Mouse (Mus musculus) kidney, adult 2 months (tissue): Measurements from ENCODE around the gene Gpr88. TPM values are rescaled to one million over a fixed set of nuclear protein-coding genes. Genes with fewer than 3 reads are reported as not detected.

Source experiments
- DNase-seq: peaks from one replicate; pipeline ENCODE4 v3.0.0; 2021
- H3K27ac ChIP-seq: fragments of 200-500 bp; 2 replicates; pipeline ENCODE4 v1.5.1; 2012; ENCODE audit warnings: low read depth, low read length, control low read depth, inconsistent platforms; ENCODE audit not compliant: insufficient read depth
- H3K27me3 ChIP-seq: fragments of 200-500 bp; replicated peaks from 2 replicates; pipeline ENCODE4 v1.6.1; 2012; ENCODE audit warnings: mild to moderate bottlenecking, moderate library complexity, low read length, inconsistent platforms; ENCODE audit not compliant: control insufficient read depth, insufficient read depth
- H3K36me3 ChIP-seq: fragments of 200-500 bp; 2 replicates; pipeline ENCODE4 v1.6.1; 2012; ENCODE audit warnings: mild to moderate bottlenecking, moderate library complexity, low read length, inconsistent platforms; ENCODE audit not compliant: control insufficient read depth, insufficient read depth
- H3K4me1 ChIP-seq: fragments of 200-500 bp; 2 replicates; pipeline ENCODE4 v1.6.1; 2011; ENCODE audit warnings: low read length; ENCODE audit not compliant: control insufficient read depth, insufficient read depth
- H3K4me3 ChIP-seq: fragments of 200-500 bp; 2 replicates; pipeline ENCODE4 v1.5.1; 2011; ENCODE audit warnings: mild to moderate bottlenecking, low read depth, low read length, control low read depth; ENCODE audit not compliant: insufficient read depth
- CTCF ChIP-seq: fragments of 200-500 bp; conservative IDR thresholded peaks from 2 replicates; pipeline ENCODE4 v1.5.1; 2011; ENCODE audit warnings: low read depth, mild to moderate bottlenecking, control low read depth, low read length, moderate library complexity, mixed read lengths; ENCODE audit not compliant: insufficient read depth, insufficient read length
- POLR2A ChIP-seq: fragments of 200-500 bp; IDR thresholded peaks from one replicate; pipeline ENCODE4 v1.6.1; 2011; ENCODE audit warnings: low read depth, low read length, control low read depth
- WGBS: fragments of 180-500 bp; shearing (Covaris S2); methylation state at CpG from one replicate; pipeline ENCODE4 v1.1.7; 2018; 5-methylcytosine and 5-hydroxymethylcytosine counted together
- polyA plus RNA-seq: library from polyadenylated mRNA; depleted of rRNA; stranded (reverse); fragments of >200 nt; gene quantifications from 2 replicates; pipeline ENCODE4 v1.2.3, GENCODE M21; 2012

Gene Gpr88
- polyA plus RNA-seq, 1 experiment = 0.39 TPM

GRCm38 (mm10) chr3:116263977-116264376 lies 10.7 kb upstream of the Gpr88 start:
- no peaks in the 10 kb centered on the region for H3K36me3 ChIP-seq
- H3K27ac ChIP-seq = no peak overlapping the region
- WGBS = 96% methylated on average over 1 of the region's 1 CpGs
- DNase-seq = peak; percentile 10
- H3K27me3 ChIP-seq = no peaks in the 10 kb centered on the region
- TF ChIP-seq CTCF (no peak), POLR2A (no peak)
- no peak overlapping the region for H3K4me3 ChIP-seq
- H3K4me1 ChIP-seq = no peaks in the 10 kb centered on the region

- DNase-seq = peak; percentile 21
- Histone ChIP-seq H3K4me3 (no peak overlapping the region), H3K4me1 (no peaks in the 10 kb centered on the region), H3K27me3 (no peaks in the 10 kb centered on the region), H3K36me3 (no peaks in the 10 kb centered on the region), H3K27ac (no peak overlapping the region)
- WGBS = 81% methylated on average over 5 of the region's 5 CpGs
- no peak for TF ChIP-seq CTCF
- no peak for TF ChIP-seq POLR2A
Measured at GRCm38 (mm10) chr3:116263061-116263460, 9.8 kb upstream of the Gpr88 start.

GRCm38 (mm10) chr3:116256104-116256503 lies 2.8 kb upstream of the Gpr88 start:
- Histone ChIP-seq H3K27me3 (0 out of 2 replicates have a peak, but pooled peaks cover 5% of the 10 kb centered on the region), H3K36me3 (no peaks in the 10 kb centered on the region), H3K4me1 (no peaks in the 10 kb centered on the region), H3K27ac (no peak overlapping the region), H3K4me3 (no peak overlapping the region)
- 19% methylated on average over 5 of the region's 5 CpGs for WGBS
- DNase-seq = no peak
- TF ChIP-seq CTCF = no peak
- TF ChIP-seq POLR2A = no peak

- DNase-seq = no peak
- H3K4me3 ChIP-seq = peak overlapping the region; percentile 46
- TF ChIP-seq POLR2A (no peak), CTCF (0 out of 2 replicates have a peak, but pooled peaks have one; percentile 7)
- no peak overlapping the region for H3K27ac ChIP-seq
- WGBS = 1% methylated on average over 48 of the region's 48 CpGs
- H3K4me1 ChIP-seq = no peaks in the 10 kb centered on the region
- 0 out of 2 replicates have a peak, but pooled peaks cover 5% of the 10 kb centered on the region for H3K27me3 ChIP-seq
- H3K36me3 ChIP-seq = no peaks in the 10 kb centered on the region
Measured at GRCm38 (mm10) chr3:116252255-116253040, 855 bp downstream of the Gpr88 start.

- 1% methylated on average over 86 of the region's 86 CpGs for WGBS
- H3K27me3 ChIP-seq = 0 out of 2 replicates have a peak, but pooled peaks cover 5% of the 10 kb centered on the region
- H3K4me3 ChIP-seq = peak overlapping the region; percentile 46
- H3K27ac ChIP-seq = no peak overlapping the region
- TF ChIP-seq CTCF = no peak
- no peak for TF ChIP-seq POLR2A
- DNase-seq = peak; percentile 25
- no peaks in the 10 kb centered on the region for H3K36me3 ChIP-seq
- no peaks in the 10 kb centered on the region for H3K4me1 ChIP-seq
Measured at GRCm38 (mm10) chr3:116251481-116252254, 1.6 kb downstream of the Gpr88 start.

GRCm38 (mm10) chr3:116249026-116249425 lies 4.3 kb downstream of the Gpr88 start:
- H3K4me3 ChIP-seq = no peak overlapping the region
- H3K36me3 ChIP-seq = no peaks in the 10 kb centered on the region
- 81% methylated on average over 2 of the region's 2 CpGs for WGBS

GRCm38 (mm10) chr3:116244476-116244875 lies 8.8 kb downstream of the Gpr88 start:
- Histone ChIP-seq H3K36me3 (no peaks in the 10 kb centered on the region), H3K27ac (no peak overlapping the region), H3K4me3 (no peak overlapping the region), H3K27me3 (no peaks in the 10 kb centered on the region), H3K4me1 (no peaks in the 10 kb centered on the region)
- 76% methylated on average over 6 of the region's 6 CpGs for WGBS
- no peak for TF ChIP-seq CTCF
- TF ChIP-seq POLR2A = no peak
- no peak for DNase-seq

More at GRCm38 (mm10) chr3:116249026-116249425, 4.3 kb downstream of the Gpr88 start:
- TF ChIP-seq POLR2A (no peak), CTCF (no peak)
- H3K27me3 ChIP-seq = 0 out of 2 replicates have a peak, but pooled peaks cover 5% of the 10 kb centered on the region
- no peak overlapping the region for H3K27ac ChIP-seq
- no peaks in the 10 kb centered on the region for H3K4me1 ChIP-seq
- DNase-seq = no peak
